Mouse (Mus musculus) regulatory T cell (primary cell): ENCODE results near the gene Fam83e.

Experiments used
- in situ Hi-C: fragments of 300-600 bp; cut with MboI, MseI; formaldehyde crosslinking; loops from one replicate; pipeline ENCODE4 v1.15.1; 2025; ENCODE audit warnings: high pct_unique_total_duplicates

The Fam83e gene

GRCm38 (mm10) chr7:45701607-45702006 is 19.4 kb upstream of the Fam83e start:
- in situ Hi-C loops: no loop called here

- in situ Hi-C loops: no loop called here
These were observed 18.7 kb upstream of the Fam83e start for GRCm38 (mm10) chr7:45702316-45702715.

- in situ Hi-C loops: no loop called here
These were observed 18.0 kb upstream of the Fam83e start for GRCm38 (mm10) chr7:45702809-45703520.

- in situ Hi-C loops: no loop called here
These were observed 17.4 kb upstream of the Fam83e start for GRCm38 (mm10) chr7:45703521-45704033.

- in situ Hi-C loops: no loop called here
These were observed 16.9 kb upstream of the Fam83e start for GRCm38 (mm10) chr7:45704046-45704559.

- in situ Hi-C loops: no loop called here
These were observed 16.1 kb upstream of the Fam83e start, which contains the start of gene Dbp for GRCm38 (mm10) chr7:45704730-45705442. Dbp (plus strand) TSS chr7:45705088.

GRCm38 (mm10) chr7:45705443-45705864 is 15.6 kb upstream of the Fam83e start:
- in situ Hi-C loops: no loop called here

GRCm38 (mm10) chr7:45705873-45706281 is 15.1 kb upstream of the Fam83e start:
- in situ Hi-C loops: no loop called here

GRCm38 (mm10) chr7:45706721-45707241 is 14.2 kb upstream of the Fam83e start:
- in situ Hi-C loops: no loop called here

GRCm38 (mm10) chr7:45707375-45707967 is 13.5 kb upstream of the Fam83e start:
- in situ Hi-C loops: no loop called here

- in situ Hi-C loops: no loop called here
These were observed 12.7 kb upstream of the Fam83e start for GRCm38 (mm10) chr7:45708221-45708761.

- in situ Hi-C loops: no loop called here
These were observed 12.0 kb upstream of the Fam83e start for GRCm38 (mm10) chr7:45709036-45709435.

GRCm38 (mm10) chr7:45709677-45710355 is 11.2 kb upstream of the Fam83e start:
- in situ Hi-C loops: no loop called here

GRCm38 (mm10) chr7:45710477-45711191 is 10.4 kb upstream of the Fam83e start:
- in situ Hi-C loops: no loop called here

GRCm38 (mm10) chr7:45711316-45712021 is 9.5 kb upstream of the Fam83e start:
- in situ Hi-C loops: no loop called here

- in situ Hi-C loops: no loop called here
These were observed 8.8 kb upstream of the Fam83e start for GRCm38 (mm10) chr7:45712022-45712757.

- in situ Hi-C loops: no loop called here
These were observed 7.6 kb upstream of the Fam83e start for GRCm38 (mm10) chr7:45713396-45713795.

GRCm38 (mm10) chr7:45713881-45714520 is 7.0 kb upstream of the Fam83e start:
- in situ Hi-C loops: no loop called here
